Mouse (Mus musculus) MEL (cell line): ENCODE results near the gene Sgpp1. TPM values are rescaled to one million over a fixed set of nuclear protein-coding genes. Genes with fewer than 3 reads are reported as not detected.
"Not testable (repeated sequence)": the region's sequence is repeated elsewhere in the genome, so short reads cannot be mapped to it uniquely, and the experiment has no call there.

Source experiments
- DNase-seq: peaks from one replicate; pipeline ENCODE4 v3.0.0; 2011; ENCODE audit warnings: low read depth, low spot score
- H3K27ac ChIP-seq: 2 replicates; pipeline ENCODE4 v1.5.1; 2012; ENCODE audit warnings: low read depth, mild to moderate bottlenecking, control low read depth, low read length, moderate library complexity; ENCODE audit not compliant: control insufficient read depth
- H3K27me3 ChIP-seq, 2 experiments: fragments of 150-350 bp in 1 of 2; sonication (generic) in 1 of 2; 2 replicates each; pipeline ENCODE4 v1.6.1; 2012; ENCODE audit warnings: low read length in 2 of 2, mild to moderate bottlenecking in 2 of 2, improper control_type of control experiment in 1 of 2, moderate library complexity in 1 of 2; ENCODE audit not compliant: insufficient read depth in 2 of 2, control insufficient read depth in 1 of 2
- H3K36me3 ChIP-seq, 2 experiments: 2 replicates each; pipeline ENCODE4 v1.6.1; 2012 to 2014; ENCODE audit warnings: low read length in 2 of 2, improper control_type of control experiment in 1 of 2, inconsistent platforms in 1 of 2, mild to moderate bottlenecking in 1 of 2; ENCODE audit not compliant: insufficient read depth in 2 of 2, control insufficient read depth in 1 of 2
- H3K4me1 ChIP-seq, 2 experiments: fragments of 150-350 bp in 1 of 2; sonication (generic) in 1 of 2; 2 replicates each; pipeline ENCODE4 v1.6.1; 2012; ENCODE audit warnings: low read length in 2 of 2, improper control_type of control experiment in 1 of 2, mild to moderate bottlenecking in 1 of 2; ENCODE audit not compliant: insufficient read depth in 2 of 2, control insufficient read depth in 1 of 2
- H3K4me3 ChIP-seq, 2 experiments: fragments of 150-350 bp in 1 of 2; sonication (generic) in 1 of 2; 2 replicates each; pipeline ENCODE4 v1.5.1; 2012; ENCODE audit warnings: low read depth in 2 of 2, low read length in 2 of 2, mild to moderate bottlenecking in 2 of 2, moderate library complexity in 2 of 2, control low read depth in 1 of 2, improper control_type of control experiment in 1 of 2; ENCODE audit not compliant: control insufficient read depth in 1 of 2, insufficient read depth in 1 of 2
- H3K79me2 ChIP-seq: 2 replicates; pipeline ENCODE4 v1.6.1; 2012; ENCODE audit warnings: mild to moderate bottlenecking, low read length, moderate library complexity; ENCODE audit not compliant: control insufficient read depth, poor library complexity, insufficient read depth
- H3K9ac ChIP-seq: 2 replicates; pipeline ENCODE4 v1.6.1; 2012; ENCODE audit warnings: low read depth, mild to moderate bottlenecking, control low read depth, low read length, moderate library complexity; ENCODE audit not compliant: control insufficient read depth, poor library complexity, severe bottlenecking
- H3K9me3 ChIP-seq: fragments of 150-350 bp; sonication (generic); replicated peaks from 2 replicates; pipeline ENCODE4 v1.6.1; 2012; ENCODE audit warnings: mild to moderate bottlenecking, low read length, improper control_type of control experiment, moderate library complexity; ENCODE audit not compliant: insufficient read depth
- EP300 ChIP-seq, 2 experiments: IDR thresholded peaks; 2 replicates each; pipeline ENCODE4 v1.6.1; 2011; ENCODE audit warnings: improper control_type of control experiment in 2 of 2, low read length in 2 of 2, low read depth in 1 of 2, mild to moderate bottlenecking in 1 of 2
- ETS1 ChIP-seq: IDR thresholded peaks from 2 replicates; pipeline ENCODE4 v1.6.1; 2012; ENCODE audit warnings: low read depth, mild to moderate bottlenecking, inconsistent platforms, low read length, improper control_type of control experiment, moderate library complexity
- GATA1 ChIP-seq: IDR thresholded peaks from 2 replicates; pipeline ENCODE4 v1.6.1; 2011; ENCODE audit warnings: low read depth, low read length, improper control_type of control experiment
- JUND ChIP-seq: IDR thresholded peaks from 2 replicates; pipeline ENCODE4 v1.6.1; 2011; ENCODE audit warnings: low read depth, mild to moderate bottlenecking, improper control_type of control experiment, low read length
- KAT2A ChIP-seq: conservative IDR thresholded peaks from 2 replicates; pipeline ENCODE4 v1.6.1; 2012; ENCODE audit warnings: low read depth, low read length, improper control_type of control experiment, inconsistent platforms
- MXI1 ChIP-seq: IDR thresholded peaks from 2 replicates; pipeline ENCODE4 v1.6.1; 2011; ENCODE audit warnings: mild to moderate bottlenecking, low read depth, low read length, improper control_type of control experiment
- MYC ChIP-seq: IDR thresholded peaks from 2 replicates; pipeline ENCODE4 v1.6.1; 2011; ENCODE audit warnings: low read depth, mild to moderate bottlenecking, low read length, improper control_type of control experiment, moderate library complexity
- NRF1 ChIP-seq: IDR thresholded peaks from 2 replicates; pipeline ENCODE4 v1.6.1; 2014; ENCODE audit warnings: low read depth, mild to moderate bottlenecking, inconsistent platforms, low read length, improper control_type of control experiment, moderate library complexity; ENCODE audit not compliant: poor library complexity, insufficient read depth, severe bottlenecking
- POLR2AphosphoS2 ChIP-seq: IDR thresholded peaks from 2 replicates; pipeline ENCODE4 v1.6.1; 2011; ENCODE audit warnings: low read length, improper control_type of control experiment
- RAD21 ChIP-seq: IDR thresholded peaks from 2 replicates; pipeline ENCODE4 v1.6.1; 2011; ENCODE audit warnings: mild to moderate bottlenecking, low read depth, low read length, improper control_type of control experiment
- RCOR1 ChIP-seq: IDR thresholded peaks from 2 replicates; pipeline ENCODE4 v1.6.1; 2012; ENCODE audit warnings: low read depth, mild to moderate bottlenecking, inconsistent platforms, low read length, improper control_type of control experiment
- ZNF384 ChIP-seq: IDR thresholded peaks from 2 replicates; pipeline ENCODE4 v1.6.1; 2012; ENCODE audit warnings: low read depth, mild to moderate bottlenecking, inconsistent platforms, low read length, improper control_type of control experiment
- polyA plus RNA-seq, 2 experiments: library from polyadenylated mRNA; stranded (reverse) in 1 of 2; unstranded in 1 of 2; fragments of >175 nt in 1 of 2; fragments of >200 nt in 1 of 2; gene quantifications; 2 replicates each; pipeline versions ENCODE4 v1.2.1 to v1.2.4; 2012; ENCODE audit warnings: low replicate concordance in 2 of 2, low read depth in 1 of 2; ENCODE audit not compliant: insufficient read length in 2 of 2, insufficient read depth in 1 of 2, missing spikeins in 1 of 2
- total RNA-seq: library from RNA; depleted of rRNA; stranded (reverse); fragments of 300-350 nt; gene quantifications from 2 replicates; pipeline ENCODE4 v1.2.3, GENCODE M21; 2012

The Sgpp1 gene
- total and polyA plus RNA-seq, 3 experiments = 22.7 to 28.8 TPM; not detected in 1

- Histone ChIP-seq H3K36me3 (peaks cover 0 to 6% of the 10 kb centered on the region in 2 experiments; a peak in 2 of 4 replicates), H3K79me2 (no peaks in the 10 kb centered on the region), H3K9ac (no peak overlapping the region), H3K27ac (no peak overlapping the region), H3K4me1 (peaks cover 0 to 8% of the 10 kb centered on the region in 2 experiments; a peak in 2 of 4 replicates), H3K4me3 (no peak overlapping the region), H3K27me3 (no peaks in the 10 kb centered on the region), H3K9me3 (no peaks in the 10 kb centered on the region)
- DNase-seq = no peak
- TF ChIP-seq JUND = no peak
- no peak for TF ChIP-seq KAT2A
- no peak for TF ChIP-seq NRF1
- no peak for TF ChIP-seq ZNF384
- TF ChIP-seq RCOR1 = no peak
- TF ChIP-seq MXI1 = no peak
These were observed 46.5 kb downstream of the Sgpp1 start for GRCm38 (mm10) chr12:75689003-75689402.

GRCm38 (mm10) chr12:75687314-75687713, 48.2 kb downstream of the Sgpp1 start:
- Histone ChIP-seq H3K9ac (no peak overlapping the region), H3K27ac (no peak overlapping the region), H3K4me1 (peaks cover 0 to 8% of the 10 kb centered on the region in 2 experiments; a peak in 2 of 4 replicates), H3K27me3 (no peaks in the 10 kb centered on the region), H3K79me2 (no peaks in the 10 kb centered on the region), H3K36me3 (peaks cover 0 to 6% of the 10 kb centered on the region in 2 experiments; a peak in 2 of 4 replicates), H3K4me3 (no peak overlapping the region), H3K9me3 (no peaks in the 10 kb centered on the region)
- TF ChIP-seq RCOR1 (peak; percentile 89), ETS1 (peak; percentile 62), MYC (no peak), EP300 (IDR thresholded peaks at IDR 0.05; ENCODE audit: low read depth in 1 of 2, low read length in 2 of 2) (peak; percentile 20 to 21; a peak in 1 of 4 replicates), POLR2AphosphoS2 (no peak), GATA1 (peak; percentile 80), RAD21 (no peak)
- DNase-seq = peak; percentile 31

- H3K4me1 ChIP-seq, H3K9ac ChIP-seq, H3K27ac ChIP-seq, H3K9me3 ChIP-seq, H3K79me2 ChIP-seq, H3K27me3 ChIP-seq, H3K4me3 ChIP-seq, DNase-seq, H3K36me3 ChIP-seq: not testable (repeated sequence)
These were observed 51.5 kb downstream of the Sgpp1 start for GRCm38 (mm10) chr12:75684026-75684425.
